Mouse (Mus musculus): ENCODE data around the gene H2al1d. TPM values are rescaled to one million over a fixed set of nuclear protein-coding genes. Genes with fewer than 3 reads are reported as not detected.
"Not testable (repeated sequence)": the region's sequence is repeated elsewhere in the genome, so short reads cannot be mapped to it uniquely, and the experiment has no call there.

The H2al1d gene
- polyA plus RNA-seq, 1 experiment from 2014 or later = not detected

DNA sequence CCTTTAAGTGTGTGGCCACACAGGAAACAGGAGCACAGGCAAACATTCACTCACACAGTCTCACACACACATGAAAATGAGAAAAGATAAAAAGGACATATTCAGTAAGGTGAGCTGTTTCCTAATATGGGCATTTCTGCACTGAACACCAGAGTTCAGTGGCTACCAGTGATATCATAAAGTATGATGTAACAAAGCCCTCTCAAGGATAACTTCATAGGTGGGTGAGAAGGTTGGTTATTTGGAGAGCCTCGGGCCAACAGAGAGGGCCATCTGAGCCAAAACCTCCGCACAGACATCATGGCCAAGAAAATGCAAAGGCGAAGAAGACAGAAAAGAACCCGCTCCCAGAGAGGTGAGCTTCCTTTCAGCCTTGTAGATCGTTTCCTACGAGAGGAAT lies 6.2 kb downstream of the H2al1d start, which contains the start of gene H2al1f:
H2al1f (plus strand) TSS at position 301 of the 400 bp plus-strand sequence.
- no CpG with 5 or more reads among the region's 6 CpGs for WGBS
- H3K36me3 ChIP-seq; H3K4me3 ChIP-seq; H3K27ac ChIP-seq; H3K4me2 ChIP-seq (replicated peaks); H3K9ac ChIP-seq; ATAC-seq (ENCODE audit: low FRiP score); H3K9me3 ChIP-seq (replicated peaks); H3K27me3 ChIP-seq; H3K4me1 ChIP-seq: not testable (repeated sequence)

DNA sequence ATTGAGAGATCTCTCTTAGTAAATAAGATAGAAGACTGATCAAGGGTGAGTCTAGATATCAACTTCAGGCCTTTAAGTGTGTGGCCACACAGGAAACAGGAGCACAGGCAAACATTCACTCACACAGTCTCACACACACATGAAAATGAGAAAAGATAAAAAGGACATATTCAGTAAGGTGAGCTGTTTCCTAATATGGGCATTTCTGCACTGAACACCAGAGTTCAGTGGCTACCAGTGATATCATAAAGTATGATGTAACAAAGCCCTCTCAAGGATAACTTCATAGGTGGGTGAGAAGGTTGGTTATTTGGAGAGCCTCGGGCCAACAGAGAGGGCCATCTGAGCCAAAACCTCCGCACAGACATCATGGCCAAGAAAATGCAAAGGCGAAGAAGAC lies 9.3 kb downstream of the H2al1d start, which contains the start of gene H2al1g:
H2al1g (plus strand) TSS at position 301 of the 400 bp plus-strand sequence.
- H3K27me3 ChIP-seq; H3K9ac ChIP-seq; H3K4me1 ChIP-seq; H3K9me3 ChIP-seq (replicated peaks); ATAC-seq (ENCODE audit: low FRiP score); H3K36me3 ChIP-seq; H3K4me3 ChIP-seq; H3K4me2 ChIP-seq (replicated peaks); H3K27ac ChIP-seq: not testable (repeated sequence)
- WGBS = no CpG with 5 or more reads among the region's 3 CpGs

GRCm38 (mm10) chrX:11321192-11321591 lies 12.6 kb downstream of the H2al1d start, which contains the start of gene H2al1h:
H2al1h (plus strand) TSS chrX:11321492.
- not testable (repeated sequence) for H3K9ac ChIP-seq; H3K27ac ChIP-seq; H3K4me1 ChIP-seq; H3K4me2 ChIP-seq (replicated peaks); H3K36me3 ChIP-seq; ATAC-seq (ENCODE audit: low FRiP score); H3K9me3 ChIP-seq (replicated peaks); H3K27me3 ChIP-seq; H3K4me3 ChIP-seq
- WGBS = no CpG with 5 or more reads among the region's 6 CpGs

- H3K4me3 ChIP-seq; H3K9ac ChIP-seq; H3K27me3 ChIP-seq; H3K4me2 ChIP-seq (replicated peaks); H3K36me3 ChIP-seq; ATAC-seq (ENCODE audit: low FRiP score); H3K4me1 ChIP-seq; H3K9me3 ChIP-seq (replicated peaks); H3K27ac ChIP-seq: not testable (repeated sequence)
- WGBS = 60% methylated on average over 1 of the region's 5 CpGs
These were observed 15.7 kb downstream of the H2al1d start, which contains the start of gene H2al1i for GRCm38 (mm10) chrX:11324359-11324758. H2al1i (plus strand) TSS chrX:11324659.

DNA sequence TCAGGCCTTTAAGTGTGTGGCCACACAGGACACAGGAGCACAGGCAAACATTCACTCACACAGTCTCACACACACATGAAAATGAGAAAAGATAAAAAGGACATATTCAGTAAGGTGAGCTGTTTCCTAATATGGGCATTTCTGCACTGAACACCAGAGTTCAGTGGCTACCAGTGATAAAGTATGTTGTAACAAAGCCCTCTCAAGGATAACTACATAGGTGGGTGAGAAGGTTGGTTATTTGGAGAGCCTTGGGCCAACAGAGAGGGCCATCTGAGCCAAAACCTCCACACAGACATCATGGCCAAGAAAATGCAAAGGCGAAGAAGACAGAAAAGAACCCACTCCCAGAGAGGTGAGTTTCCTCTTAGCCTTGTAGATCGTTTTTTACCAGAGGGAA lies 18.9 kb downstream of the H2al1d start, which contains the start of gene H2al1j:
H2al1j (plus strand) TSS at position 301 of the 400 bp plus-strand sequence.
- H3K4me1 ChIP-seq; H3K36me3 ChIP-seq; H3K4me2 ChIP-seq (replicated peaks); H3K4me3 ChIP-seq; ATAC-seq (ENCODE audit: low FRiP score); H3K27ac ChIP-seq; H3K9me3 ChIP-seq (replicated peaks); H3K27me3 ChIP-seq; H3K9ac ChIP-seq: not testable (repeated sequence)
- WGBS = 100% methylated on average over 2 of the region's 2 CpGs

DNA sequence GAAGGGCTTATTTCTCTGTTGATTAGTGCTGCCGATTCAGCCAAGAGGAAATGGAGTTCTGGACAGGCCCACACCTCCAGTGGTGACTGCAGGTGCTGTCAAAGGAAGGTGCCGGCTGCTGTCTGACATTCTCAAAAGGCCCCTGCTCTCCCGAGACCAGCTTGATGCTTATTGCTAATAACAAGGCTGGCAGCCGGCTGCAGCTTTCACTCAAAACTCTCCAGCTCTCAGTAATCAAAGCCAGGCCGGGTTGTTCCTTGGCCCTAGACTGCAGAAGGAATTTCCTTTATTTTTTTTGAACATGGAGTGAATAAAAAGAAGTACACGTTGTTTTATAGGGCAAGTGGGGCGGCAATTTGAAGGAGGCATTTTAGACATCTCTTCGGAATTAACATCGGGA lies 37.1 kb downstream of the H2al1d start:
- H3K9me3 ChIP-seq (replicated peaks) = no peaks in the 10 kb centered on the region
- no peak overlapping the region for H3K27ac ChIP-seq
- no peak overlapping the region for H3K9ac ChIP-seq
- WGBS = 72% methylated on average over 9 of the region's 9 CpGs
- H3K4me3 ChIP-seq = no peak overlapping the region
- no peaks in the 10 kb centered on the region for H3K4me1 ChIP-seq
- H3K27me3 ChIP-seq = 0 out of 2 replicates have a peak, but pooled peaks cover 4% of the 10 kb centered on the region
- H3K4me2 ChIP-seq (replicated peaks) = no peak overlapping the region
- no peak for ATAC-seq (ENCODE audit: low FRiP score)
- no peaks in the 10 kb centered on the region for H3K36me3 ChIP-seq

DNA sequence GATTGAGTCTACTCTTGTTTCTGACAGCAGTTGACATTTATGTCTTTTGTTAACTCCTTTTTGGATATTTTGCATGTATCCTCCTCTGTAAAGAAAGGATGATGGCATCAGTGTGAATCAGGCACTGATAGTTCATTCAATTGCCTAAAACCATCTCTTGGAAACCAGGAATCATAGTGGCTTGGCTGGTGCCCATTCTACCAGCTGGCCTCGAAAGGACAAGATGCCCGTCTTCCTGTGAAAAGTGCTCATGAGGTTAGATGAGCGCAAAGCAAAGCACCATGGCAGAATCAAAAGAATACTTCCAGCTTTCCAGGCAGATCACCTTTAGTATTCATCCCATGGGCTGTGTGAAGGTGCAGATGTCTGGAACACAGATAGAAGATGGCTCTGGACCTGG lies 38.1 kb downstream of the H2al1d start:
- ATAC-seq (ENCODE audit: low FRiP score) = no peak
- H3K27ac ChIP-seq = no peak overlapping the region
- H3K36me3 ChIP-seq = no peaks in the 10 kb centered on the region
- 96% methylated on average over 3 of the region's 3 CpGs for WGBS
- 0 out of 2 replicates have a peak, but pooled peaks cover 4% of the 10 kb centered on the region for H3K27me3 ChIP-seq
- no peak overlapping the region for H3K4me2 ChIP-seq (replicated peaks)
- no peak overlapping the region for H3K9ac ChIP-seq
- H3K4me1 ChIP-seq = no peaks in the 10 kb centered on the region
- no peaks in the 10 kb centered on the region for H3K9me3 ChIP-seq (replicated peaks)
- no peak overlapping the region for H3K4me3 ChIP-seq

Other genes starting within 250 kb of the H2al1d start
- not detected in 2 replicates for gene H2al1a, start 9.6 kb upstream of the H2al1d start, polyA plus RNA-seq (2016; fragmentation: Nextera tagmentation; extraction: Ambion mirVana)
- gene H2al1b, start 6.4 kb upstream of the H2al1d start, polyA plus RNA-seq (2016; fragmentation: Nextera tagmentation; extraction: Ambion mirVana) = not detected in 2 replicates
- gene H2al1c, start 3.2 kb upstream of the H2al1d start, polyA plus RNA-seq (2016; fragmentation: Nextera tagmentation; extraction: Ambion mirVana) = not detected in 2 replicates
- gene H2al1e, start 3.1 kb downstream of the H2al1d start, polyA plus RNA-seq (2016; fragmentation: Nextera tagmentation; extraction: Ambion mirVana) = not detected in 2 replicates
- gene H2al1f, start 6.3 kb downstream of the H2al1d start, polyA plus RNA-seq (2016; fragmentation: Nextera tagmentation; extraction: Ambion mirVana) = not detected in 2 replicates
- gene H2al1g, start 9.4 kb downstream of the H2al1d start, polyA plus RNA-seq (2016; fragmentation: Nextera tagmentation; extraction: Ambion mirVana) = not detected in 2 replicates
- gene H2al1h, start 12.7 kb downstream of the H2al1d start, polyA plus RNA-seq (2016; fragmentation: Nextera tagmentation; extraction: Ambion mirVana) = not detected in 2 replicates
- gene H2al1i, start 15.8 kb downstream of the H2al1d start, polyA plus RNA-seq (2016; fragmentation: Nextera tagmentation; extraction: Ambion mirVana) = not detected in 2 replicates
- gene H2al1j, start 19.0 kb downstream of the H2al1d start, polyA plus RNA-seq (2016; fragmentation: Nextera tagmentation; extraction: Ambion mirVana) = not detected in 2 replicates